Mouse (Mus musculus) kidney, postnatal 0 days (tissue): ENCODE measurements around the gene Prpf8. TPM values are rescaled to one million over a fixed set of nuclear protein-coding genes. Genes with fewer than 3 reads are reported as not detected.

ENCODE experiments used
- ATAC-seq: fragments of 200-750 bp; cut with Nextera tagmentation; replicated peaks from 2 replicates; pipeline ENCODE4 v1.8.0; 2017; ENCODE audit warnings: low read depth, moderate number of reproducible peaks, moderate TSS enrichment, moderate library complexity; ENCODE audit not compliant: low FRiP score
- DNase-seq: peaks from one replicate; pipeline ENCODE4 v3.0.0-alpha.2; 2016; ENCODE audit warnings: low spot score
- H3K27ac ChIP-seq: fragments of 300-500 bp; sonication (generic); 2 replicates; pipeline ENCODE4 v1.5.1; 2014; ENCODE audit warnings: mild to moderate bottlenecking
- H3K27me3 ChIP-seq: fragments of 300-500 bp; sonication (generic); 2 replicates; pipeline ENCODE4 v1.6.1; 2014; ENCODE audit warnings: low read length, mixed read lengths; ENCODE audit not compliant: insufficient read depth
- H3K36me3 ChIP-seq: fragments of 300-500 bp; sonication (generic); 2 replicates; pipeline ENCODE4 v1.6.1; 2014; ENCODE audit warnings: low read length, mixed read lengths; ENCODE audit not compliant: insufficient read depth
- H3K4me1 ChIP-seq: fragments of 300-500 bp; sonication (generic); replicated peaks from 2 replicates; pipeline ENCODE4 v1.6.1; 2014; ENCODE audit warnings: antibody characterized with exemption, low read length, mixed read lengths; ENCODE audit not compliant: insufficient read depth
- H3K4me2 ChIP-seq: fragments of 300-500 bp; sonication (generic); 2 replicates; pipeline ENCODE4 v1.6.1; 2014; ENCODE audit warnings: mild to moderate bottlenecking, low read length, moderate library complexity, mixed read lengths
- H3K4me3 ChIP-seq: fragments of 300-500 bp; sonication (generic); replicated peaks from 2 replicates; pipeline ENCODE4 v1.5.1; 2014; ENCODE audit warnings: low read depth, low read length
- H3K9ac ChIP-seq: fragments of 300-500 bp; sonication (generic); 2 replicates; pipeline ENCODE4 v1.6.1; 2014; ENCODE audit warnings: low read depth, low read length
- H3K9me3 ChIP-seq: fragments of 300-500 bp; sonication (generic); replicated peaks from 2 replicates; pipeline ENCODE4 v1.6.1; 2016; ENCODE audit warnings: low read length, inconsistent platforms, mixed read lengths
- CTCF ChIP-seq: IDR thresholded peaks from 2 replicates; pipeline ENCODE4 v1.5.1; 2016; ENCODE audit warnings: antibody characterized with exemption, low read depth, mild to moderate bottlenecking, moderate library complexity
- WGBS: fragments of 180-500 bp; shearing (Covaris S2); extraction: QIAGEN DNeasy Blood & Tissue Kit; methylation state at CpG from one replicate; pipeline ENCODE4 v1.1.7; 2014; 5-methylcytosine and 5-hydroxymethylcytosine counted together
- polyA plus RNA-seq: library from polyadenylated mRNA; unstranded; fragments of >200 nt; fragmentation: Nextera tagmentation; extraction: Ambion mirVana; gene quantifications from 2 replicates; pipeline ENCODE4 v1.2.1, GENCODE M21; 2015

Gene Prpf8
- polyA plus RNA-seq, 1 experiment from 2014 or later: 36.6 TPM

- H3K4me1 ChIP-seq: peaks cover 26% of the 10 kb centered on the region; the same call in 1 of the 2 replicates
- H3K9ac ChIP-seq: no peak overlapping the region
- H3K4me3 ChIP-seq: no peak overlapping the region
- H3K4me2 ChIP-seq: no peak overlapping the region
- H3K27ac ChIP-seq: peak overlapping the region; percentile 77
- H3K9me3 ChIP-seq: no peaks in the 10 kb centered on the region
- no peaks in the 10 kb centered on the region for H3K36me3 ChIP-seq
- no peaks in the 10 kb centered on the region for H3K27me3 ChIP-seq
- peak; percentile 30; the same call in 1 of the 2 replicates for TF ChIP-seq CTCF
- DNase-seq: peak; percentile 51
- ATAC-seq: peak; percentile 61; the same call in 1 of the 2 replicates
- 56% methylated on average over 11 of the region's 11 CpGs for WGBS
Observed at GRCm38 (mm10) chr11:75537491-75538183, 51.0 kb downstream of the Prpf8 start.

GRCm38 (mm10) chr11:75538184-75538969, 51.8 kb downstream of the Prpf8 start:
- DNase-seq (no peak), ATAC-seq (no peak)
- no peak overlapping the region for H3K4me3 ChIP-seq
- no peaks in the 10 kb centered on the region for H3K9me3 ChIP-seq
- no peak overlapping the region for H3K4me2 ChIP-seq
- 50% methylated on average over 9 of the region's 9 CpGs for WGBS
- no peak for TF ChIP-seq CTCF
- H3K27me3 ChIP-seq: no peaks in the 10 kb centered on the region
- H3K4me1 ChIP-seq: peaks cover 25% of the 10 kb centered on the region; the same call in 1 of the 2 replicates
- H3K27ac ChIP-seq: peak overlapping the region; percentile 77
- no peak overlapping the region for H3K9ac ChIP-seq
- 0 out of 2 replicates have a peak, but pooled peaks cover 2% of the 10 kb centered on the region for H3K36me3 ChIP-seq

DNA sequence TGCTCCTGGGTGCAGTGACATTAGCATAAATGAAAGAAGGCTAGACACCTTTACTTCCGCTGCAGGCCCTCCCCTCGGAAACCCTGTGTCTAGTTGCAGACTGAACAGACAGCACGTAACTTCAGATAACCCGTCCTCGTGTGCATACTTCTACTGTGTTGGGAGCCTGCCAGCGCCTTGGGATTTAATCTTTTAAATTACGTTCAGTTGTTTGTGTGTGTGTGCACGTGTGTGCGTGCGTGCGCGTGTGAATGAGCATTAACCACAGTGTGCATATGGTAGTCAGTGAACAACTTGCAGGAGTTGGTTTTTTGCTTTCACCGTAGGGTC, 52.3 kb downstream of the Prpf8 start:
- no peak overlapping the region for H3K9ac ChIP-seq
- no peak for DNase-seq
- H3K4me1 ChIP-seq: peaks cover 25% of the 10 kb centered on the region; the same call in 1 of the 2 replicates
- no peak for TF ChIP-seq CTCF
- peak overlapping the region; percentile 77 for H3K27ac ChIP-seq
- no peak overlapping the region for H3K4me3 ChIP-seq
- no peaks in the 10 kb centered on the region for H3K9me3 ChIP-seq
- no peak overlapping the region for H3K4me2 ChIP-seq
- 0 out of 2 replicates have a peak, but pooled peaks cover 2% of the 10 kb centered on the region for H3K36me3 ChIP-seq
- 76% methylated on average over 13 of the region's 13 CpGs for WGBS
- ATAC-seq: no peak
- H3K27me3 ChIP-seq: no peaks in the 10 kb centered on the region

GRCm38 (mm10) chr11:75540209-75540608, 53.6 kb downstream of the Prpf8 start:
- H3K27me3 ChIP-seq: no peaks in the 10 kb centered on the region
- no peak overlapping the region for H3K9ac ChIP-seq
- no peak overlapping the region for H3K4me2 ChIP-seq
- H3K4me3 ChIP-seq: no peak overlapping the region
- TF ChIP-seq CTCF: no peak
- WGBS: 71% methylated on average over 8 of the region's 8 CpGs
- DNase-seq (no peak), ATAC-seq (no peak)
- H3K4me1 ChIP-seq: peaks cover 21% of the 10 kb centered on the region; the same call in 1 of the 2 replicates
- H3K36me3 ChIP-seq: 0 out of 2 replicates have a peak, but pooled peaks cover 2% of the 10 kb centered on the region
- no peaks in the 10 kb centered on the region for H3K9me3 ChIP-seq
- H3K27ac ChIP-seq: no peak overlapping the region

DNA sequence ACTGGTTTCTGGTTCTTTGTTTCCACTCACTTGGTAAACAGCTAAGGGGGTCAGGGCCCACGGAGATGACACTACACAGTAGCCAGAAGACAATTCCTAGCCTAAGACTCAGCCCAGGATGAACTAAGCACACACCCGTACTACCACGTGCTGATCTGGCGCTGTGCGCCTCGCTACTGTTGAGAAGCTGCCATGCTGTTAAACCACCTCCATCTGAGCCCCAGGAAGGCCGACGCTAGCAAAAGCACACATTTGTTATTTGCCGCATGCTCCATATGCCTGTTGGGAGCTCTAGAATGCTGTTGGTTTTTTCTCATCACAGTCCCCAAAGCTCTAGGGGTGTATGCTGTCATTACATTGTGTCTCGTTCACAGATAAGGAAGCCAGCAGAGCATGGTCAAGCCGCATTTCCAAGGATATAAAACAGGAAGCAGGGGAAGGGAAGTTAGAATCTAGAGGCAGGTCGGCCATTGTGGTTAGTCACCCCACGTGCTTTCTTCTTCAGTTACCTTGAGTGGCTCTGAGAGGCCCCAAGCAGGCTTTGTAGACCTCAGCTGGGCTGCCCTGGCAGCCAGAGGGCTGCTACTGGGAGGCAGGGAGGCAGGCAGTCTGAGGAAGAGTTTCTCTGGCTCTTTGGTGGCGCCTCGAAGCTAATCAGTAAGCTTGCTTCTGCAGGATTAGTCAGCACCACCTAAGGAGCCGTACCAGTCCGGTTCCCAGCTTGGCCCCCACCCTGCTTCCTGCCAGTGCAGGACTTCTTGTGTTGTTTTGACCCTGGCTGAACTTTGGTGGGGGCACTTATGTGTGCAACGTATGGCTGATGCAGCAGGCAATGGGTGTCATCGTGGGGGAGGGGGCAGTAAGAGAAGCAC, 54.3 kb downstream of the Prpf8 start:
- no peak overlapping the region for H3K4me2 ChIP-seq
- H3K4me3 ChIP-seq: no peak overlapping the region
- H3K27me3 ChIP-seq: no peaks in the 10 kb centered on the region
- no peaks in the 10 kb centered on the region for H3K9me3 ChIP-seq
- no peak for DNase-seq
- H3K36me3 ChIP-seq: 0 out of 2 replicates have a peak, but pooled peaks cover 2% of the 10 kb centered on the region
- peak overlapping the region; percentile 47; the same call in 1 of the 2 replicates for H3K27ac ChIP-seq
- no peak for TF ChIP-seq CTCF
- 69% methylated on average over 19 of the region's 19 CpGs for WGBS
- peak; percentile 73 for ATAC-seq
- peaks cover 16% of the 10 kb centered on the region; the same call in 1 of the 2 replicates for H3K4me1 ChIP-seq
- H3K9ac ChIP-seq: no peak overlapping the region
